Mouse (Mus musculus) MEL (cell line): ENCODE measurements around the gene Nkd1. TPM values are rescaled to one million over a fixed set of nuclear protein-coding genes. Genes with fewer than 3 reads are reported as not detected.

ENCODE experiments used
- DNase-seq: peaks from one replicate; pipeline ENCODE4 v3.0.0; 2011; ENCODE audit warnings: low read depth, low spot score
- H3K27ac ChIP-seq: 2 replicates; pipeline ENCODE4 v1.5.1; 2012; ENCODE audit warnings: low read depth, mild to moderate bottlenecking, control low read depth, low read length, moderate library complexity; ENCODE audit not compliant: control insufficient read depth
- H3K27me3 ChIP-seq, 2 experiments: fragments of 150-350 bp in 1 of 2; sonication (generic) in 1 of 2; 2 replicates each; pipeline ENCODE4 v1.6.1; 2012; ENCODE audit warnings: low read length in 2 of 2, mild to moderate bottlenecking in 2 of 2, improper control_type of control experiment in 1 of 2, moderate library complexity in 1 of 2; ENCODE audit not compliant: insufficient read depth in 2 of 2, control insufficient read depth in 1 of 2
- H3K36me3 ChIP-seq, 2 experiments: 2 replicates each; pipeline ENCODE4 v1.6.1; 2012 to 2014; ENCODE audit warnings: low read length in 2 of 2, improper control_type of control experiment in 1 of 2, inconsistent platforms in 1 of 2, mild to moderate bottlenecking in 1 of 2; ENCODE audit not compliant: insufficient read depth in 2 of 2, control insufficient read depth in 1 of 2
- H3K4me1 ChIP-seq, 2 experiments: fragments of 150-350 bp in 1 of 2; sonication (generic) in 1 of 2; 2 replicates each; pipeline ENCODE4 v1.6.1; 2012; ENCODE audit warnings: low read length in 2 of 2, improper control_type of control experiment in 1 of 2, mild to moderate bottlenecking in 1 of 2; ENCODE audit not compliant: insufficient read depth in 2 of 2, control insufficient read depth in 1 of 2
- H3K4me3 ChIP-seq, 2 experiments: fragments of 150-350 bp in 1 of 2; sonication (generic) in 1 of 2; 2 replicates each; pipeline ENCODE4 v1.5.1; 2012; ENCODE audit warnings: low read depth in 2 of 2, low read length in 2 of 2, mild to moderate bottlenecking in 2 of 2, moderate library complexity in 2 of 2, control low read depth in 1 of 2, improper control_type of control experiment in 1 of 2; ENCODE audit not compliant: control insufficient read depth in 1 of 2, insufficient read depth in 1 of 2
- H3K79me2 ChIP-seq: 2 replicates; pipeline ENCODE4 v1.6.1; 2012; ENCODE audit warnings: mild to moderate bottlenecking, low read length, moderate library complexity; ENCODE audit not compliant: control insufficient read depth, poor library complexity, insufficient read depth
- H3K9ac ChIP-seq: 2 replicates; pipeline ENCODE4 v1.6.1; 2012; ENCODE audit warnings: low read depth, mild to moderate bottlenecking, control low read depth, low read length, moderate library complexity; ENCODE audit not compliant: control insufficient read depth, poor library complexity, severe bottlenecking
- H3K9me3 ChIP-seq: fragments of 150-350 bp; sonication (generic); replicated peaks from 2 replicates; pipeline ENCODE4 v1.6.1; 2012; ENCODE audit warnings: mild to moderate bottlenecking, low read length, improper control_type of control experiment, moderate library complexity; ENCODE audit not compliant: insufficient read depth
- E2F4 ChIP-seq: IDR thresholded peaks from 2 replicates; pipeline ENCODE4 v1.6.1; 2011; ENCODE audit warnings: low read depth, low read length, improper control_type of control experiment, borderline replicate concordance
- ELF1 ChIP-seq: IDR thresholded peaks from 2 replicates; pipeline ENCODE4 v1.6.1; 2014; ENCODE audit warnings: low read depth, mild to moderate bottlenecking, inconsistent platforms, low read length, improper control_type of control experiment, moderate library complexity
- ETS1 ChIP-seq: IDR thresholded peaks from 2 replicates; pipeline ENCODE4 v1.6.1; 2012; ENCODE audit warnings: low read depth, mild to moderate bottlenecking, inconsistent platforms, low read length, improper control_type of control experiment, moderate library complexity
- JUND ChIP-seq: IDR thresholded peaks from 2 replicates; pipeline ENCODE4 v1.6.1; 2011; ENCODE audit warnings: low read depth, mild to moderate bottlenecking, improper control_type of control experiment, low read length
- KAT2A ChIP-seq: conservative IDR thresholded peaks from 2 replicates; pipeline ENCODE4 v1.6.1; 2012; ENCODE audit warnings: low read depth, low read length, improper control_type of control experiment, inconsistent platforms
- MAZ ChIP-seq: IDR thresholded peaks from 2 replicates; pipeline ENCODE4 v1.6.1; 2012; ENCODE audit warnings: low read depth, mild to moderate bottlenecking, inconsistent platforms, low read length, improper control_type of control experiment
- MEF2A ChIP-seq: IDR thresholded peaks from 2 replicates; pipeline ENCODE4 v1.6.1; 2014; ENCODE audit warnings: low read depth, mild to moderate bottlenecking, inconsistent platforms, low read length, improper control_type of control experiment; ENCODE audit not compliant: poor library complexity, insufficient replicate concordance, severe bottlenecking; ENCODE audit errors: extremely low read depth
- MYC ChIP-seq: IDR thresholded peaks from 2 replicates; pipeline ENCODE4 v1.6.1; 2011; ENCODE audit warnings: low read depth, mild to moderate bottlenecking, low read length, improper control_type of control experiment, moderate library complexity
- NRF1 ChIP-seq: IDR thresholded peaks from 2 replicates; pipeline ENCODE4 v1.6.1; 2014; ENCODE audit warnings: low read depth, mild to moderate bottlenecking, inconsistent platforms, low read length, improper control_type of control experiment, moderate library complexity; ENCODE audit not compliant: poor library complexity, insufficient read depth, severe bottlenecking
- POLR2A ChIP-seq, 2 experiments: IDR thresholded peaks; 2 replicates each; pipeline ENCODE4 v1.6.1; 2011 to 2012; ENCODE audit warnings: low read length in 2 of 2, mild to moderate bottlenecking in 2 of 2, control low read depth in 1 of 2, improper control_type of control experiment in 1 of 2, low read depth in 1 of 2, moderate library complexity in 1 of 2; ENCODE audit not compliant: control insufficient read depth in 1 of 2, insufficient read depth in 1 of 2, poor library complexity in 1 of 2
- POLR2AphosphoS2 ChIP-seq: IDR thresholded peaks from 2 replicates; pipeline ENCODE4 v1.6.1; 2011; ENCODE audit warnings: low read length, improper control_type of control experiment
- SIN3A ChIP-seq: IDR thresholded peaks from 2 replicates; pipeline ENCODE4 v1.6.1; 2012; ENCODE audit warnings: low read length, improper control_type of control experiment, inconsistent platforms
- TAL1 ChIP-seq: IDR thresholded peaks from 2 replicates; pipeline ENCODE4 v1.6.1; 2012; ENCODE audit warnings: mild to moderate bottlenecking, inconsistent platforms, low read length, moderate library complexity, mixed read lengths
- TBP ChIP-seq: IDR thresholded peaks from 2 replicates; pipeline ENCODE4 v1.8.0; 2011; ENCODE audit warnings: low read depth, low read length, improper control_type of control experiment
- UBTF ChIP-seq: IDR thresholded peaks from 2 replicates; pipeline ENCODE4 v1.6.1; 2012; ENCODE audit warnings: low read depth, mild to moderate bottlenecking, inconsistent platforms, low read length, improper control_type of control experiment, moderate library complexity, borderline replicate concordance; ENCODE audit not compliant: insufficient read depth
- USF2 ChIP-seq, 2 experiments: IDR thresholded peaks; 2 replicates each; pipeline ENCODE4 v1.6.1; 2011 to 2012; ENCODE audit warnings: improper control_type of control experiment in 2 of 2, low read length in 2 of 2, borderline replicate concordance in 1 of 2, inconsistent platforms in 1 of 2, low read depth in 1 of 2, mild to moderate bottlenecking in 1 of 2; ENCODE audit not compliant: insufficient read depth in 1 of 2
- ZMIZ1 ChIP-seq: IDR thresholded peaks from 2 replicates; pipeline ENCODE4 v1.6.1; 2012; ENCODE audit warnings: low read depth, mild to moderate bottlenecking, inconsistent platforms, low read length, improper control_type of control experiment, moderate library complexity
- polyA plus RNA-seq, 2 experiments: library from polyadenylated mRNA; stranded (reverse) in 1 of 2; unstranded in 1 of 2; fragments of >175 nt in 1 of 2; fragments of >200 nt in 1 of 2; gene quantifications; 2 replicates each; pipeline versions ENCODE4 v1.2.1 to v1.2.4; 2012; ENCODE audit warnings: low replicate concordance in 2 of 2, low read depth in 1 of 2; ENCODE audit not compliant: insufficient read length in 2 of 2, insufficient read depth in 1 of 2, missing spikeins in 1 of 2
- total RNA-seq: library from RNA; depleted of rRNA; stranded (reverse); fragments of 300-350 nt; gene quantifications from 2 replicates; pipeline ENCODE4 v1.2.3, GENCODE M21; 2012

Nkd1 gene
- total and polyA plus RNA-seq, 3 experiments, result not detected

GRCm38 (mm10) chr8:88593947-88594346 lies 72.8 kb downstream of the Nkd1 start:
- no peak for DNase-seq
- no peaks in the 10 kb centered on the region for H3K79me2 ChIP-seq
- no peak overlapping the region for H3K9ac ChIP-seq
- H3K36me3 ChIP-seq, result no peaks in the 10 kb centered on the region
- H3K4me3 ChIP-seq, result no peak overlapping the region
- no peaks in the 10 kb centered on the region for H3K4me1 ChIP-seq
- no peak for TF ChIP-seq E2F4
- TF ChIP-seq NRF1, result no peak
- no peak for TF ChIP-seq UBTF
- no peak for TF ChIP-seq ETS1
- no peak for TF ChIP-seq MYC
- no peak for TF ChIP-seq USF2 (IDR thresholded peaks at IDR 0.05; ENCODE audit: borderline replicate concordance in 1 of 2, insufficient read depth in 1 of 2, low read depth in 1 of 2, low read length in 2 of 2)
- no peak for TF ChIP-seq TAL1
- no peak for TF ChIP-seq POLR2AphosphoS2
- TF ChIP-seq ZMIZ1, result no peak
- no peak for TF ChIP-seq SIN3A
- no peak for TF ChIP-seq MEF2A
- TF ChIP-seq ELF1, result no peak
- TF ChIP-seq MAZ, result no peak
- TF ChIP-seq TBP, result no peak
- no peak for TF ChIP-seq KAT2A
- no peaks in the 10 kb centered on the region for H3K9me3 ChIP-seq
- H3K27ac ChIP-seq, result no peak overlapping the region
- H3K27me3 ChIP-seq, result no peaks in the 10 kb centered on the region

GRCm38 (mm10) chr8:88596042-88596441 lies 74.9 kb downstream of the Nkd1 start:
- H3K27ac ChIP-seq, result no peak overlapping the region
- H3K36me3 ChIP-seq, result no peaks in the 10 kb centered on the region
- H3K9me3 ChIP-seq, result no peaks in the 10 kb centered on the region
- no peaks in the 10 kb centered on the region for H3K79me2 ChIP-seq
- no peak overlapping the region for H3K9ac ChIP-seq
- no peaks in the 10 kb centered on the region for H3K27me3 ChIP-seq
- no peak for DNase-seq
- no peak overlapping the region for H3K4me3 ChIP-seq
- H3K4me1 ChIP-seq, result no peaks in the 10 kb centered on the region
- TF ChIP-seq JUND (no peak), POLR2A (IDR thresholded peaks at IDR 0.05; ENCODE audit: control insufficient read depth in 1 of 2, insufficient read depth in 1 of 2, low read depth in 1 of 2, low read length in 2 of 2, poor library complexity in 1 of 2) (no peak)
